Mouse (Mus musculus) cerebellum, postnatal 25 days (tissue): ENCODE measurements around the gene Cyb5rl.
"Not testable (repeated sequence)": the region's sequence is repeated elsewhere in the genome, so short reads cannot be mapped to it uniquely, and the experiment has no call there.

Source experiments
- DNase-seq, 2 experiments: peaks; one replicate each; pipeline ENCODE4 v3.0.0; 2021; ENCODE audit warnings: mixed read lengths in 2 of 2

The Cyb5rl gene

DNA sequence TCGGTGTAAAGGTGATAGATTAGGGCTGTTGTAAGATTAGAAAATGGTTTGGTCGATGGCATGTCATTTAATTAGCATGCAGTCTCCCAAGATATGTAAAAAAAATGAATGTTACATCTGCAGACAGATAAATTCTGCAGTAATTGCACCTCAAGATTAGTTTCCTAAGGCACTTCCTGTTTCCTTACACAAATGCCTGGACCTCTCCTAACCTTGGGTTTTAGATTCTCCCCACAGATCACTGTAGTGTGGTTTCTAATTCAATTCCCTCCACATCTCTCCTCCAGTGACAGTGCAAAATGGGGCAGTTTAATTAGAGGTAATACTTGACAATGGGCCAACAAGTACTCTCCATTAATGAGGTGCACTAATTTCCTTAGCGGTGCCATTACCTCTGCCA, 3.6 kb upstream of the Cyb5rl start:
- DNase-seq: no peak

- DNase-seq: no peak
Observed at GRCm38 (mm10) chr4:107064394-107065098, 2.2 kb upstream of the Cyb5rl start.

DNA sequence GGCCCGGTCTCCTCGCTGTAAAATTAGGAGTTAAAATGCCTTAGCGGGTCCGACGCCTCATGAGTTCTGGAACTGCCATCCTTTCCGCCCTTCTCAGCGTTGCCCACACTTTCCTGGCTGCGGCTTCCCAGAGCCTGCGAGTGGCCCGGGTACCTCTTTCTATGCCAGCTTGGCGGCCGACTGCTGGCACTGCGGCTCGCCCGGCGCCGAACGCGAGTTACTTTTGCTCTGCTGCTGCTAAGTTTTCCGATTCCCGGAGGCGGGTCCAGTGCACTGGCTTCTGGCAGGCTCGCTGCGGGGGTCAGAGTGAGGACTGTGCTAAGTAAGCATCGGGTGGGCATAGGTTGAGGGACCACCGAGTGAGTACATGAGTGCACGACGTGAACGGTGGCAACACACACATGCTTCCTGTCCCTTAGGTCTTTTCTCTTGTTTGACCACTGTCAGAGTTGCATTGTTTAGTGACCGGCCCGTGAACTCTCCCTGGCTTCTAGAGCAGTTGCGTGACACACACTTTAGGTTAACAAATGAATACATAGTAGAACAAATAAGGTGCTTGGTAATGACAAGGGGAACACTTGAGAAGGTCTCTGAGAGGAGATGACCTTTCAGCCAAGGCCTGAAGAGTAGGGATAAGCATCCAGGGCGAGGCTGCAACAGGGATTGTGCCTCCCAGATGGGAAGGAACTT, 508 bp downstream of the Cyb5rl start:
- DNase-seq: peak in 1 of 2 experiments; percentile 59

DNA sequence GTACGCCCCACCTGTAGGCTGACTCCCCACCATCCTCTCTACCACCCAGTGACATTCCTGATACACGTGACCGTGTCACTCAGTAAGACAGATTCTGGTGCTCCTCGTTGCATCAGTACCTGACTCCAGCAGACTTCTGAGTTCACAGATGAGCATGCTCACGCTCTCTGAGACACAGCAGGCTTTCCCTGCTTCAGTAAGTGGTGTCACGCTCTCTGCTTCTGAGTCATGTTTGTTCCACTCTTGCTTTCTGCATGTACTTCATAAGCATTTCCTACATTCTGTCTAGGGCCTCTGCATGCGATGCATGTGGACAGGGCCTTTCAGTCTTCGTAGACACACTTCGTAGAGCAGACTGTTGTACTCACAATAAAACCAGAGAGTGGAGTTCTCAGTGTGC, 5.6 kb downstream of the Cyb5rl start:
- DNase-seq: no peak

GRCm38 (mm10) chr4:107075456-107075855, 8.7 kb downstream of the Cyb5rl start:
- no peak for DNase-seq

GRCm38 (mm10) chr4:107078894-107079293, 12.1 kb downstream of the Cyb5rl start:
- no peak for DNase-seq

DNA sequence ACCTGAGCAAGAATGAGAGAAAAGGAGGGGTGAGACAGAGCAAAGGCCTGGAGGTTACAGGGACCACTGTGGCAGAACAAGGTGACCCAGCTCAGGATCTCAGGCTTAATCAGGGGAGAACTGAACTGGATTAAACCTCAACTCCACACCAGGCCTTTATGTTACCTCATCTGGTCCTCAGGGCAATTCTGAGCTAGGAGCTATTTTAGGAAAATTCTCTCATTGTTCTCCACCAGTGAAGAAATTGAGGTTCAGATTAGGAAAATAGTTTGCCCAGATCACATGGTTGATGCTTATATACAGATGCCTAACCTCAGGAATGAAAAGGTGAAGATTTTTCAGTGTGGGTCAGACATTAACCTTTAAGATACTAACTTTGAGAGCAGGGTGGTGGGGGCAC, 12.9 kb downstream of the Cyb5rl start:
- no peak for DNase-seq

DNA sequence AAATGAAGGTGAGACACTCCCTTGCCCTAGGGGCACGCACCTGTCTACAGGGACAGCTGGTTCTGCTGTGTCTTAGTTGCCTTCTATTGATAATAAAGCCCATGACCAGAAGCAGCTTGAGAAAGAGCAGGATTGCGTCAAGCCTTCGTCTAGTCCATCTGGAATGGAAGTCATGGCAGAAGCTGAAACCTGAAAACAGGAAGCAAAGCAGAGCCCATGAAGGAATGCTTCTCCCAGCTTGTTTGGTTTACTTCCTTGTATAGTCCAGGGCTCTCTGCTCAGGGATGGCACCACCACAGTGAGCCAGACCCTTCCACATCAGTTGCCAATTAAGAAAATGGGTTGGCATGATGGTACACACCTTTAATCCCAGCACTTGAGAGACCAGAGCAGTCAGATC, 15.4 kb downstream of the Cyb5rl start:
- no peak for DNase-seq

- no peak for DNase-seq
Observed at GRCm38 (mm10) chr4:107083126-107083525, 16.3 kb downstream of the Cyb5rl start.

- DNase-seq: no peak
Observed at GRCm38 (mm10) chr4:107084343-107084742, 17.6 kb downstream of the Cyb5rl start.

DNA sequence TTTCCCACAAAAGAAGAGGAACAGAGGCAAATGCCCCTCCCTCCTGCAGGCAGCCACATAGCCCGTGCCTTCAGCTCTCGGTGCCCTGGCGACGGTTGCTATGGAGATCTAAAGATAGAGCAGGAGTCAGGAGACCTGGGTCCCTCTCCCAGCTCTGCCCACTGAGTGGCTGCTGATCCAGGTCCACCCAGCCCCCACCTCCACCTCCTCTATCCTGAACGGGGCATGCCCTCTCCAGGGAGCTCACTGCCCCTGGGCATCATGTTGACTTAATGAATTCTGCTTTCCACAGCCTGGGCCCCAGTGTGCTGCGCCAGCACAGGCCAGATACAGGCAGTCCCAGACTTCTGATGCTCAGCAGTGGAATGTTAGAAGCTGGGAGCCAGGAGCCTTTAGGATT, 18.1 kb downstream of the Cyb5rl start:
- DNase-seq: peak in 1 of 2 experiments; percentile 29

GRCm38 (mm10) chr4:107091696-107092095, 24.9 kb downstream of the Cyb5rl start:
- DNase-seq: no peak

DNA sequence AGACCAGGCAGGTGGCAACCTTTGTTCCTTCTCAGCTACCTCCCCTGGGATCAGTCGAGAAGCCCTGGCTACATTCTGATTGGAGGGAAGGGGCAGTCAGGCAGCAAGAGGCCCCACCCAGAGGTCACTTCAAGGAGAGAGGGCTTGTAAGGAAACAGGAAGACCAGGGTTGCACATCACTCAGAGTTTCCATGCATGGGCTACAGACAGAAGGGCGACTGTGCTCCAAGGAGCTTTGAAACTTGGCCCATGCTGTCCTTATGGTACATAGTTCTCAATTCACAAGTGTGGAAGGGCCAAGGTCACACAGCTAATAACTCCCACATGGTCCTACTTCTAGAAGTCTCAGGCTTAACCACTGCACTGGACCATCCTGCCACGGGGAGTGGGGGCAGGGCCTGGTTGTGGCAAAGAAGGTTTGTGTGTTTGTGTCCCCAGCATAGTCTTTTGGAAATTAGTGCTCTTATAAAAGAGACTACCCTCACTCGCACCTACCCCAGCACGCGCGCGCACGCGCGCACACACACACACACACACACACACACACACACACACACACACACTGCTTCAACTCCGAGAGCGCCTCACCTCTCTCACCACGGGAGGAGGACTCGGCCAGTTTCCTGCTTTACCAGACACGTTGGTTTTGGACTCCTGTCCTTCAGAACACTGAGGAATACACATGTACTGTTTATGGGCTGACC, 27.8 kb downstream of the Cyb5rl start:
- DNase-seq: no peak

DNA sequence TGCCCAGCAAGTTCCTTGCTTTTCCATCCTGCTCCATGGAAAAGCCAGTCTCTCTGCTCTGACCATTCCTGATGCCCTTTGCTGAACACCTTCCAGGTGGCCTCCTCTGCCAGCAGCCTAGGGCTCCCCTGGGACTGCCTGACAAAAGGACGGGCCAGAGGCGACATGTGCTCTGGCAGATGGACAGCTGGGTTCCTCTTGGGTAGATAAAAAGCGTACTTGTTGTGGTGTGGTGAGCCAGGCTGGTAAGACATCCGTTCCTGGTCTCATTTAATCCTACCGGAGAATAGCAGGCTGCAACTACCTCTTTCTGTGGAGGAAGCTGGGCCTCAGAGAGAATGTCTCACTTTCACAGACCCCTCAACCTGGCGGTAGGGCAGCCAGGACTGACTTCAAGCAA, 29.3 kb downstream of the Cyb5rl start:
- DNase-seq: peak in 1 of 2 experiments; percentile 37

GRCm38 (mm10) chr4:107096841-107097373, 30.1 kb downstream of the Cyb5rl start, which contains the start of gene Cdcp2:
Gene Cdcp2, plus strand, starts transcription at chr4:107096891.
- no peak for DNase-seq

DNA sequence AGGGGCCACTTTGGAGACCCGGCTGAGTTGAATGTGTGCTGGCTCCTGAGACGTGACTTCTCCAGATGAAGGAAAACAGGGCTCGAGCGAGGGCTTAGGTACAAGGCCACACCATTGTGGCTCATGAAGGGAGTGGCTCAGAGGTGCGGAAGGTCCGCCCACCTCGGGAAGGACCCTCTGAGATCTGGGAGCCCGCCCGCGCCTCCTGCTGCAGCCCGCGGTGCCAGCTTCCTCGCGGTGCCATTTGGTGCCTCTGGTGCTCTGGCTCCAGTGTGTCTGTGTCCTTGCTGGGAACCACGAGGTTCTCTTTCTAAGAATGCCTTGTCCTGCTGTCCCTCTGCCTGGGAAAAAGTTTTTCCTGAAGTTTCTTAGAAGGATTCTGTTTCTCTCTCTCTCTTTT, 31.1 kb downstream of the Cyb5rl start:
- peak; percentile 19 to 31 for DNase-seq

DNA sequence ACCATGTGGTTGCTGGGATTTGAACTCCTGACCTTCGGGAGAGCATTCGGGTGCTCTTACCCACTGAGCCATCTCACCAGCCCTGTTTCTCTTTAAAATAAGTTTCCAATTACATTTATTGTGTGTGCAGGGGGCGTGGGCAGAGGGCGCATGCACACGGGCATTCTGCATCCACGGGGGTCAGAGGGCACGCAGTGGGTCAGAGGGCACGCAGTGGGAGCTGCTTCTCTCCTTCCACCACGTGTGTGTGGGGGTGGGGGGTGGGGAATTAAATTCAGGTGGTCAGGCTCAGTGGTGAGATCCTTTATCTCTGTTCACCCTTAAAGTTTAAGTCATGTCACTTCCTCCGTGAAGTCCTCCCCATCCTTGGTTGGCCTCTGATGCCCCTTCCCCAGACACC, 31.6 kb downstream of the Cyb5rl start:
- no peak for DNase-seq

DNA sequence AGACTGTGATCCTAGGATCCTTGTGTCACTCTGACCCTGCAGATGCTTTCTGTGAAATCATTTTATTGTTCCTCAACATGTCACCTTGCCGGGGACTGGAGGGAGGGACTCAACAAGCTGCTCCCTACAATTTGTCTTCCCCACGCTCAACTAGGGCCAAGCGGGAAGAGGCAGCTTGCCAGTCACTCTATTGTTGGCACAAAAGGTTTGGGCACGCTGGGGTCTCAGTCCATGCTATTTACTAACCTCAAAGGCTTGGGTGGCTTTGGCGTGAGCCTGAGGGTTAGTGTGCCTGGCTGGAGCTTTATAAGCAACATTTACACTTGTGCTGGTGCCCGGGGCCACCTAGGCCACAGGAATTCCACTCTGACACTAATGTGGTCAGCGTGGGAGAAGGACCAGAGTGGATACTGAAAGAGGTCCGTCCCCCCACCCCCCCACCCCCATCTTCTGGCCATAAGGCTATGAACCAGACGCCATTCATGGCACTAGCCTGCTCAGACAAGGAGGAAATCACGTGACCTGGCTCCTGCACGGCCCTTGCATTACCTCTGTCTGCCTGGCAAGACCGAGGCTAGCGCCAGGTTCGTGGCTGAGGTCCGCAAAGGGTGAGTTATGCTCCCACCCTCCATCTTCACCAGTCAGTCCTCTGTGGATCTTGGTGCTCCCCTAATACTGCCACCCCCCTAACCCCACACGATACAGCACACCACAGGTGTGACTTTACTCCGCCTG, 32.2 kb downstream of the Cyb5rl start:
- no peak for DNase-seq

GRCm38 (mm10) chr4:107102220-107102619, 35.4 kb downstream of the Cyb5rl start:
- no peak for DNase-seq

GRCm38 (mm10) chr4:107106777-107107176, 40.0 kb downstream of the Cyb5rl start:
- DNase-seq: no peak

- no peak for DNase-seq
Observed at GRCm38 (mm10) chr4:107108291-107108731, 41.5 kb downstream of the Cyb5rl start.

GRCm38 (mm10) chr4:107109181-107109580, 42.4 kb downstream of the Cyb5rl start:
- not testable (repeated sequence) for DNase-seq

GRCm38 (mm10) chr4:107114278-107114677, 47.5 kb downstream of the Cyb5rl start:
- DNase-seq: no peak
